Mouse (Mus musculus): ENCODE results near the gene Ppp6r2. TPM values are rescaled to one million over a fixed set of nuclear protein-coding genes. Genes with fewer than 3 reads are reported as not detected.

Gene Ppp6r2
- total RNA-seq (2021) = 10 to 100 TPM; 46.6 to 48.3 TPM
- long read RNA-seq, experiment 1, partial matches to known transcripts = 1 of 14 reads
- long read RNA-seq, experiment 1, other reads (novel, unspliced or antisense) = 13 of 14 reads
- long read RNA-seq, experiment 2, partial matches to known transcripts = 4 of 10 reads
- long read RNA-seq, experiment 2, other reads (novel, unspliced or antisense) = 5 of 10 reads

DNA sequence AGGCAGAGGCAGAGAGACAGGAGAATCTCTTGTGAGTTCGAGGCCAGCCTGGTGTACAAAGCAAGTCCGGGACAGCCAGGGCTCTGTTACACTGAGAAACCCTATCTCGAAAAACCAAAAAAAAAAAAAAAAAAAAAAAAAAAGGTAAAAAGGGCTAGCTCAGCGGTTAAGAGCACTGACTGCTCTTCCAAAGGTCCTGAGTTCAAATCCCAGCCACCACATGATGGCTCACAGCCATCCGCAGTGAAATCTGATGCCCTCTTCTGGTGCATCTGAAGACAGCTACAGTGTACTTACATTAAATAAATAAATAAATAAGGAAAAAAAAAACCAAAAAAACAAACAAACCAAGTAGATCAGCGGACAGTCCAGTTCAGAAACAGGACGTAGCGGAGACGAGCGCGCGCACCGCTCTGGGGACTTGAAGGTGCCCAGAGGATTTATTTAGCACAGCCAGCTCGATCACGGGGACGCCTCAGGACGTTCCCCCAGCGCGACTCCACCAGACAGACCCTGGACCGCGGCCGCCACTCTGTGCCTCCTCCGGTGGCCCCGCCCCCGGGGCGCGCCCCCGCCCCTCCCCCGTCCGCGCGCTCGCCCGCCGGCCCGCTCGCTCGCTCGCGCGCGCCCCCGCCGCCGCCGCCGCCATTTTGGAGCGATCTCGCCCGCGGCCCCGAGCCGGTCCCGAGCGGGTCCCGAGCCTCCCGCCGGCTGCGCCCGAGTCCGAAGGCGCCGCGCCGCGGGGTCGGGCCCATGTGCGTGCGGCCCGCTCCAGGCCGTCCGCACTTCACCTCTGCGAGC lies at the start of gene Ppp6r2:
Gene Ppp6r2, plus strand, starts transcription at position 639 of the 801 bp plus-strand sequence.
- peak; percentile 76 to 88 for DNase-seq (ENCODE audit: low spot score in 2 of 2)

DNA sequence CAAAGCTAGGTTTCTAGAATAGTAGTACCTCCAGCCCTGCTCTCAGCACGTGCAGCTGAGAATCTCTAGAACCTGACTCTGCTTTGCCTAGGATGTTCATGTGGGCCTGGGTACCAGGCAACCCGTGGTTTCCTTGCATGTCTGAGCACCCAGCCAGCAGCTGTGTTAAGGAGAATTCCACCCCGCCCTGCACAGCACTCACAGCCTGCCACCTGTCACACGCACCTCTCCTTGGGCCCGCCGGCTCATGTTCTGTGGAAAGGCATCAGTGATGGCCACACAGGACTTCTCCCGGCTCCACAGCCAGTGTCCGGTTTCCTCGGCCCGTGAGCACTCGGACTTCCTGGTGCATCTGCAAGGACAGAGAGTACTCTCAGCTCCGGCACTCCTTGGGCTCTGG lies 45.9 kb upstream of the Ppp6r2 start:
- no peak for DNase-seq (ENCODE audit: low spot score in 2 of 2)

DNA sequence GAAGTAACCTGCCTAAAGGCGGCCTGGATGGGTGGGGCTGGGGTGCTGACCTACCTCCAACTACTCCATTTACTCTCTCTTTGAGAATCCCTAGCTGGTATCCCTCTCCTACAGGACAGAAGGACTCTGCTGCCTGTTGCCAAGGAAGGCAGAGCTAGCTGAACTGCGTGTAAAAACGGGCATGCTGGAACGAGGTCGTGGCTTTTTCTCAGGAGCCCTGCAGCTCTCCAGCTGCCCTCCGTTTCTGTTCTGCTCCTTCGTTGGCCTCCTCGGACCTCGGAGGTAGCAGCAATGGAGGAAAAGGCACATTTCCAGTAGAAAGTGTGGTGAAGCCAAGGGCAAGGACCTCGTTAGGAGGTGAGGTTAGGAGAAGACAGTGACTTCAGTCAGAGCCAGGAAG lies 42.4 kb upstream of the Ppp6r2 start:
- DNase-seq (ENCODE audit: low spot score in 2 of 2) = no peak

DNA sequence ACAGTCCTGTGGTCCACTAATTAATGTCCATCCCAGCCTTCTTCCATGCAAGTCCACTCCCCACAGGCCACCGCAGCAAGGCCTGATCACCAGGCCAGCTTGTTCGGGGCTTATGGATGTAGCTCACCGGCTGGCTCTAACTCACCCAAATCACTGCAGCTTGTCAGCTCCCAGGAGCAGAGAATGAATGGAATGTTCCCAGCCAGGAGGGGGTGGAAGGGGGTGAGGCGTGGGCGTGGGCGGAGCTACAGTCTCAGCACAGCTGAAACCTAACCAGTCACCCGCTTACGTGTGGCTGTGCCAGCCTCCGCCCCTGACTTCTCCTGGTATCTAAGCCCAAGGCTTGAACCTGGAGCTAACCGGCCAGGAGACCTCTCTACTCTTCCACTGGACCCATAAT lies 41.9 kb upstream of the Ppp6r2 start:
- peak; percentile 69 to 71 for DNase-seq (ENCODE audit: low spot score in 2 of 2)

DNA sequence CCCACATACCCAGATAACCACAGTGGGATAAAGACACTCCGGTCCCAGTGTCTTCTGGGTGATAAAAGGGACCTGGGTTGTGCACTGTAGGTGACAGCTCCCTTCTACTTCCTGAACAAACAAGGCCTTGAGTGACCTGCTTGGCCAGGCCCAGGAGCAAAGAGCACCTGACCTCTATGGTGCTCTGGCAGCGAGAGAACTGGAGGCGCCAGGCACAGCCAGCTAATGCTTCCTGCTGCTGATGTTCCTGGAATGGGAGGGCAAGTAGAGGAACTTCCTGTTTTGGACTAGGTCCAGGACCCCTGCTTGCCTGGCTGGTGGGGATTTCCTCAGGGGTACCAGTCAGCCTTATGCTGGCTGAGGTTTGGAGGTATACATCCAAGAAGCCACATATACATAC lies 41.3 kb upstream of the Ppp6r2 start:
- DNase-seq (ENCODE audit: low spot score in 2 of 2) = peak in 1 of 2 experiments; percentile 35

- DNase-seq (ENCODE audit: low spot score in 2 of 2) = no peak
Observed at GRCm38 (mm10) chr15:89171526-89172051, 39.8 kb upstream of the Ppp6r2 start.

- no peak for DNase-seq (ENCODE audit: low spot score in 2 of 2)
Observed at GRCm38 (mm10) chr15:89172276-89172935, 38.9 kb upstream of the Ppp6r2 start.

DNA sequence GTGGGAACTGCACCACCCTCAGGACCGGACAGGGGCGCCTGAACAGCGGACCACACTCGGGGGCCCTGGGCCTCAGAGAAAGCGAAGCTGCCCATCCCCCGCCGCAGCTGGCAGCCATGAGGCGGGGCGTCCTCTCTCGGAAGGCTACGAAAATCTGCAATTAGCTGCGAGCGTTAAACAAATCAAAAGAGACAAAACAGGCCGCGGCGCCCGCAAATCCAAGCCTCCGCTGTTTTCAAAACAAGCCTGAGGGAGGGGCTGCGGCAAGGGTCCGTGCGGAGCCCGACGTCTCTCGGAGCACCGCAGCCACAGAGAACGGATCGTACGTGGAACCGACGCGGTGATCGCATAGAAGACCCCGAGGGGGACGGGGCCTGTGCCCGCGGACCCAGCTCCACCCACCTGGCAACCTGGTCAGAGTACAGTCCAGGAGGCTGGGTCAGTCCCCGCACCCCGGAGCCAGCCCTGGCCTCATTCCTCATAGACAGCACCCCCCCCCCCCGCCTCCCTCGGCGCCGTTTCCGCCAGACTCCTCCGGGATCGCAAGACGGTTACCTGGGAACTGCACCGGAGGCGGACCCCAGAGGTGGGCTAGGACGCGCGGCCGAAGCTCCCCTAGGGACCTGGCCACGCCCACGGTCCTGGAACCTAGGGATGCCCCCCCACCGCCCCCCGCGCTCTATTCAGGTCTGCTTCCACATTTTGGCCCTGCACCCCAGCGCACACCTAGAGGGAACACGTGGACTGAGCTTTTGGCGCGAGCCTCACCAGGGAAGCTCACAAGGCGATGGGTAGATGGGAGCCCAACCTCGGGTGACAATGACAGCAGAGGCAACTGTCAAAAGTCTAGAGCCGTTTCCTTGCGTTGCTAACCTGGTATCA lies 38.1 kb upstream of the Ppp6r2 start:
- DNase-seq (ENCODE audit: low spot score in 2 of 2) = peak in 1 of 2 experiments; percentile 41

DNA sequence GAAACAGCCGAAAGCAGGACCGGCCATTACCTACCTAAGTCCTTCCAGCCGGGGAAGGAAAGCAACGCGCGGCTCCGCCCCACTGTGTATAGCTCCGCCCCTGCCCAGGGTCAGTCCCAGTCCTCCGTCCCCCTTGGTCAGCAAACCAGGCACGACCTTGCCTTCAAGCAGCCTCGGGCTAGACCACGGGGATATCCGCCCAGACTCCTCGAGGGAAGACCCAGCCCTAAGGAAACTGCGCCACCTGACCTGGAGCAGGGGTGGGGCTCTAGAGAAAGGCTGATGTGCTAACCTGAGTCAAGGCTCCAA lies 37.5 kb upstream of the Ppp6r2 start:
- DNase-seq (ENCODE audit: low spot score in 2 of 2) = peak; percentile 51 to 61

- no peak for DNase-seq (ENCODE audit: low spot score in 2 of 2)
Observed at GRCm38 (mm10) chr15:89174889-89175339, 36.4 kb upstream of the Ppp6r2 start.

- no peak for DNase-seq (ENCODE audit: low spot score in 2 of 2)
Observed at GRCm38 (mm10) chr15:89175411-89176155, 35.8 kb upstream of the Ppp6r2 start.

DNA sequence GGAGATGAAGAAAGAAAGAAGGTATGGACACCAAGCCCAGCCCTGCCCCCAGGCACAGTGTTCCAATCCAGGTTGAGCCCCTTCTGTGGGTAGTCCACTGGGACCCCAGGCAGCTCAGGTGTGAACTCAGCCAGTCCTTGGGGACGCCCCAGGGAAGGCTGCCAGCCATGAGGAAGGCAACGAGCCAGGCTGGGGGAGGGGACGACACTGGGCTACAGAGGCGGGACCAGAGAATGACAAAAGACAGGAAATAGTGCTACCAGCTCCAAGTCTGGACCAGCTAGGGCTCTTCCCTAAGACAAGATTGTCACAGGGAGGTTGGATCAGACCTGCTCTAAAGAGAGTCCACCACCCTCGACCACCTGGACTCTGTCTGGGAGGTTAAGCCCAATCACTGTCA lies 34.2 kb upstream of the Ppp6r2 start:
- DNase-seq (ENCODE audit: low spot score in 2 of 2) = peak; percentile 87

GRCm38 (mm10) chr15:89177576-89178259 lies 33.6 kb upstream of the Ppp6r2 start:
- DNase-seq (ENCODE audit: low spot score in 2 of 2) = no peak

DNA sequence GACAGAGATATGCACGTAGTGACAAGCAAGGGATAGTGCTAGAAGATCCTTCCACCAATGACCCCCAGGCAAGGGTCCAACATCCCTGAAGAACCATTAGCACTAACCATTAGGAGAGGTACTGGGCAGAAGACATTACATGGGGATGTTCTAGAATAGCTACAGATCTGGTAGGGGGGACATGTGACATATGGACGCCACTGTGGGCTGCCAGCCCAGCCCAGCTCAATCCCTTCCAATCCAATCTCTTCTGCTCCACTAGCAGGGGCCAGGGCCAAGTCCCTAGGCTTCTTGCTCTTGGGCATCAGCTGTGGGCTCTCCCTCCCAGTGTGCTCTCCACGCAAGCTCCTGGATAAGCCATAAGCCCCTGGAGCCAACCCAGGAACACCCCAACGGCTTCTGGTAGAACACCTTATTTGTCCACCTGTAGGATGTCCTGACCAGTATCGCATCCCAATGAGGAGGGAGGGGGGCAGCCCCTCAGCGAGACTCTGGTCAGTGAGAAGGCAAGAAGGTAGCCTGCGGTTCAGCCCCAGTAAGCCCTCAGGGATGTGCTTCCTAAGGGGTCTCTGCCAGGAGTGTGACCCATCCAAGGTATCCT lies 33.0 kb upstream of the Ppp6r2 start:
- DNase-seq (ENCODE audit: low spot score in 2 of 2) = no peak

- peak; percentile 66 for DNase-seq (ENCODE audit: low spot score in 2 of 2)
Observed at GRCm38 (mm10) chr15:89178954-89179629, 32.3 kb upstream of the Ppp6r2 start.

GRCm38 (mm10) chr15:89179630-89179964 lies 31.8 kb upstream of the Ppp6r2 start:
- DNase-seq (ENCODE audit: low spot score in 2 of 2) = no peak

- DNase-seq (ENCODE audit: low spot score in 2 of 2) = peak in 1 of 2 experiments; percentile 57
Observed at GRCm38 (mm10) chr15:89180081-89180541, 31.2 kb upstream of the Ppp6r2 start.

DNA sequence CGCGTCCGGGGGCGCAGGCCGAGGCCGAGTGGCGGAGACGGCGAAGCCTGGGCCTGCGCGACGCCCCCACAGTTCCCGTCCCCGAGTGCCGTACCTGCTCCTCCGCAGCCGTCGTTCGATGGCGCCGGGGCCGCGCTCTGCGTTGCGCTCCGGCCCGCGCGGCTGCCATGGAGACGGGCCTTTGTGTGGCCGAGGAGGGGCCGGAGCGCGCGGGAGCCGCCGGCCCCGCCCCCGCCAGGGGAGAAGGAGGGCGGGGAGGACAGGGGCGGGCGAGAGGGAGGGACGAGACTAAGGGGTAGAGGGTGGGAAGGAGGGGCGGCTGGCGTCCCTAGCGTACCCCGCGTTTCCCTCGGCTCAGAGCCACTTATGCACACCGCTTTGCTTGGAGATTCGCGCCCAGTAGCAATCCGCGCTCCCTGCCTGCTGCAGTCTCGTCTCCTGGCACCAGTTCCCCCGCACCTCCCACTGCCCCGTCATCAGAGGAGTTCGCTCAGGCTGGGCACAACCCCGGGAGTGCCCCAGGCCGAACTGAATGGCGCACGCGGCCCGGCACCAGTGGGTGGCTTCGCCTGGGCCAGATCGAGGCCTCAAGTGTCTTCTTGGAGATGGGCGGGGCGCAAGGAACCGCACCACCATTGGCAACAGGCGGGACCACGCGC lies 30.7 kb upstream of the Ppp6r2 start, which contains the start of gene Plxnb2:
Gene Plxnb2, minus strand, starts transcription at position 218 of the 659 bp plus-strand sequence.
- DNase-seq (ENCODE audit: low spot score in 2 of 2) = peak; percentile 79 to 80

Data from adrenal gland, adult 18-20 months (tissue).